Mouse (Mus musculus) limb, embryonic 10.5 days (tissue): ENCODE results near the gene Pigc. TPM values are rescaled to one million over a fixed set of nuclear protein-coding genes. Genes with fewer than 3 reads are reported as not detected.

Source experiments
- DNase-seq: peaks from one replicate; pipeline ENCODE4 v3.0.0-alpha.2; 2017; ENCODE audit warnings: low spot score
- H3K27ac ChIP-seq: fragments of 300-500 bp; sonication (generic); 2 replicates; pipeline ENCODE4 v1.5.1; 2016; ENCODE audit warnings: mild to moderate bottlenecking
- H3K27me3 ChIP-seq: fragments of 300-500 bp; sonication (generic); 2 replicates; pipeline ENCODE4 v1.6.1; 2016; ENCODE audit warnings: low read depth, mild to moderate bottlenecking; ENCODE audit not compliant: poor library complexity, severe bottlenecking
- H3K36me3 ChIP-seq: fragments of 300-500 bp; sonication (generic); 2 replicates; pipeline ENCODE4 v1.6.1; 2016; ENCODE audit warnings: mild to moderate bottlenecking, moderate library complexity
- H3K4me1 ChIP-seq: fragments of 300-500 bp; sonication (generic); 2 replicates; pipeline ENCODE4 v1.6.1; 2016
- H3K4me3 ChIP-seq: fragments of 300-500 bp; sonication (generic); 2 replicates; pipeline ENCODE4 v1.5.1; 2016; ENCODE audit warnings: mild to moderate bottlenecking, moderate library complexity
- H3K9me3 ChIP-seq: fragments of 300-500 bp; sonication (generic); replicated peaks from 2 replicates; pipeline ENCODE4 v1.6.1; 2016; ENCODE audit warnings: mild to moderate bottlenecking
- WGBS: fragments of 180-500 bp; shearing (Covaris S2); methylation state at CpG from one replicate; pipeline ENCODE4 v1.1.7; 2016; 5-methylcytosine and 5-hydroxymethylcytosine counted together
- polyA plus RNA-seq: library from polyadenylated mRNA; unstranded; fragments of >200 nt; fragmentation: Nextera tagmentation; extraction: Ambion mirVana; gene quantifications from 2 replicates; pipeline ENCODE4 v1.2.1, GENCODE M21; 2016

The Pigc gene
- polyA plus RNA-seq = 31.4 and 39.9 TPM in 2 replicates

DNA sequence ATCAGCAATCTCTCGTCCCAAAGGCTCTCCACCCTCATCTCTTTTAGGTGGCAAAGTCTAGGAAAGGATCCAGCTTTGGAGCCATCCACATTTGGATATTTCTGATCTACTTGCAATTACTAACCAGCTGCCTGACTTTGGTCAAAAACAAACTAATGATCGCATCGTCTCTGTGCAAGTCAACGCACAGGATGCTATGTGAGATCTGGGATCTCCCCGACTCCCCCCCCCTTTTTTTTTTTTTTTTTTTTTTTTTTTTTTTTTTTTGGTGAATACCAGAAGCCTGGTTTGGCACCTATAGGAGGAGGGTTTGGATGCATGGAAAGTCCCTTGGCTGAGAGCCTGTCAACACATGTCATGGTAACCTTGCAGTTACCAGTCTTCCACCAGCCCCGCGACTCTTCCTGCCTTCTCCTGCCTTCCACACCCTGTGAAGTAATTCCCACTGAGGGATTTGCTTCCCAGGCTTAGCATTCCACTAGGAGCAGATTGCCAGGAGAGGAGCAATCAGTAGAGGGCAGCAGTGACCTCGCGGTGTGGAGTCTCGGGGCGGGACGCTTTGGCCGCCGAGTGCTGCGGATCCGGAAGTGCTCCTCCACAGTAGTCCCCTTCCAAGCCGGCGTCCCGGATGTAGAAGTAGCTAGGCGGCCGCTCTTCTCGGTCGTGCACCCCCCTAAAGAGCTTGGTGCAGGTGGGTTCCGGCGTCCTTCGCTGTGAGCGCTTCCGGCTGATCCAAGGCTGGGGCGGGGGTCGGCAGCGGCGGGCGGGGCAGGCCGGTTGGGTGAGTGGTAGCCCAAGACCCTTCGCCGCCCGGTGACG is at the start of gene Pigc:
Gene Pigc (plus strand): TSS at position 598 of the 819 bp plus-strand sequence.
- Histone ChIP-seq H3K27me3 (no peaks in the 10 kb centered on the region), H3K27ac (peak within 1 kb of the TSS; percentile 92), H3K4me1 (peaks cover 20% of the 10 kb centered on the region), H3K4me3 (peak within 1 kb of the TSS; percentile 70), H3K36me3 (peaks cover 20% of the 10 kb centered on the region), H3K9me3 (no peaks in the 10 kb centered on the region)
- peak; percentile 96 for DNase-seq
- WGBS = 4% methylated on average over 38 of the region's 38 CpGs

DNA sequence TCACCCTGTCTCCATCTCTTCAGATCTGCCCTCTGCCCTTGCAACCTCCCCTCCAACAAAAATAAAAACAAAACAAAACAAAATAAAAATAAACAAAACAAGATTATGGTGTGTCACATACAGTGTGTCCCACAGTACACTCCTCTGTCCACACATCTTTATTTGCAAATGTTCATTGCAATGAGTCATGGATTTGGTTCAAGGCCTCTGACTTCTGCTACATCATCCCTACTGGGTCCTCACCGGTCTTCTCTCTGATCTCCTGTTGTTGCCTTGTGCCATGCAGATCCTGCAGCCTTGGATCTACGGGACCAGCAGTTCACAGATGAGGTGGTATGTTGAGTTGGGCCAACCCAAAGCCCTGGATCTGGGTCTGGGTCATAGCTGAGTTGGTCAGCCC is 49.4 kb upstream of the Pigc start:
- peaks cover 14% of the 10 kb centered on the region for H3K4me1 ChIP-seq
- no peak for DNase-seq
- no peaks in the 10 kb centered on the region for H3K36me3 ChIP-seq
- H3K9me3 ChIP-seq = no peaks in the 10 kb centered on the region
- no peaks in the 10 kb centered on the region for H3K27me3 ChIP-seq
- H3K4me3 ChIP-seq = no peak overlapping the region
- 96% methylated on average over 2 of the region's 2 CpGs for WGBS
- peak overlapping the region; percentile 36; the same call in 1 of the 2 replicates for H3K27ac ChIP-seq

DNA sequence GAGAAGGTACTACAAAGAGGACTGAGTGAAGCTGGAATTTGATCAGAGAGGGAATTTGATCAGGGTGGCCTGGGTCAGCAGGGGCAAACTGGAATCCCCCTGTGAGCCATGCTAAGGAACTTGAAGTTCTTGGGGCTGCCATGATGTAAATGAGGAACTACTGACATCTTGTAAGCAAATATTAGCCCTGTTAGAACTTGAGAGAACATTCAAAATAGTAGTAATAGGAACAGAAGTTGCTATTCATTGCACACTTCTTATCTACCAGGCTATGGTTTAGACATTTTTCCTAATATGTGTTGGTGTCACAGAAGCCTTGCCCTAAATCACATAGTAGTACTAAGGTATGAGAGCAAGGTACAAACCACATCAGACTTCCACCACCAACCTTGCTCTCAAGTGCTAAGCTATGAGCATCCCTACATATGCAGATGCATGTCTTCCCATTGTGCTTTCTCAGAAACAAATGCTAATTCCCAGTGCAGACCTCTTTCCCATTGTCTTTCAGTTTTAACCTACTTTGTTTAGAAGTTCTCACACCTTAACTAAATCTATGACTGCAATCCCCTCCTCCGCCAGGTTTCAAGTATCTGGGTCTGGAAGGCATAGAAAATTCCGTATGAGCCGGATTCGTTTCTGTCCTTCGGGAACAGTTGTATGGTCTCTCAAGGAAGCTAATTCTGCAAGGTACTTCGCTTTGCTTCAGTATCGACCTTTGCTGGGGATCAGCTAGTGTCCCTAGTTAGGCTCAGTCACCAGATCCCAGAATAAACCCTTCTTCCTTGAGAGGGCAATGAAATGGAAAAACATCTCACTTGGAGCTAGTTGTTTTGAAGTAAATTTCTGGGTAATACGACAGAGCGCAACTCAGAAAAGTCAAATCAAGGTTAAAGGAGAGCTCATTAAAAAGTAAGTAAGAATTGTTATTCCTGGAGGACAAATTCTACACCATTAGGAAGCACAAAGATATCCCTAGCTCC is 48.2 kb upstream of the Pigc start:
- 85% methylated on average over 9 of the region's 9 CpGs for WGBS
- peaks cover 14% of the 10 kb centered on the region for H3K4me1 ChIP-seq
- DNase-seq = no peak
- H3K27me3 ChIP-seq = no peaks in the 10 kb centered on the region
- no peak overlapping the region for H3K27ac ChIP-seq
- H3K4me3 ChIP-seq = no peak overlapping the region
- H3K9me3 ChIP-seq = no peaks in the 10 kb centered on the region
- no peaks in the 10 kb centered on the region for H3K36me3 ChIP-seq

DNA sequence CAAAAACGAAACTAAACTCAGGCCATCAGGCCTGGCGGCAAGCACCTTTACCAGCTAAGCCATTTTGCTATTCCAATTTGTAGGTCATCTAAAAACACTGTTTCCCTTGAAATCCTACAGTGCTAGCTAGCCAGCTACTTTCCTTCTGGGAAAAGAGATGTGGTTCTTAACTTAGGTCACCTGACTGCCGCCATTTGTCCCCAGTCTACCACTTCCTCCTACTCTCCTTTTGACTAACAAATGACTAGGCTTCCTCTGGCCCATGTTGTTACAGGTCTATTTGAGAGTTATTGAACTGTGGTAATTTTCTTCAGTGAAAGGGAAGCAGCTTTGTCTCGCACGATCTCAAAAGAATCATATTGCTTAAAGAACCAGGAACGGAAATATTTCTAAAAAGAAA is 47.1 kb upstream of the Pigc start:
- Histone ChIP-seq H3K9me3 (no peaks in the 10 kb centered on the region), H3K27ac (no peak overlapping the region), H3K36me3 (no peaks in the 10 kb centered on the region), H3K4me3 (no peak overlapping the region), H3K27me3 (no peaks in the 10 kb centered on the region), H3K4me1 (peaks cover 14% of the 10 kb centered on the region)
- 90% methylated on average over 6 of the region's 6 CpGs for WGBS
- no peak for DNase-seq

DNA sequence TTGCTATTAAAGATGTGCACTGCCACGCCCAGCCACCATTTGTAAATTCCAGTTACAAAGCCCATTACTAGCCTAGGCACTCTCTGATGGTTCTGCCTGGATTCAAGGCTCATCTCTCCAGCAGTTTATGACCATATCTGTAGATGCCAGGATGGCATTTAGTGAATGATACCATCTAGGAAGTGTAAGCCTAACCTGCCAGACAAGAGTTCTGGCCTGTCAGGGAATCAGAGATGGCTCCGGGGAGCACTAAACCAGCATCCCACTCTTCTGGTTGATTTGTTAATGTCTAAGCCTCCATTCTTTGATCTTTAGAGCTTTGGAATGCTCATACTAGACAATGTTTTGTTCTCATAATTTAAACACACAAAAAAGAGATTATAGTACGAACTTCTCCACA is 44.7 kb upstream of the Pigc start:
- no peaks in the 10 kb centered on the region; the same call in 1 of the 2 replicates for H3K4me1 ChIP-seq
- H3K36me3 ChIP-seq = no peaks in the 10 kb centered on the region
- no peaks in the 10 kb centered on the region for H3K27me3 ChIP-seq
- WGBS = 77% methylated on average over 3 of the region's 3 CpGs
- DNase-seq = no peak
- H3K4me3 ChIP-seq = no peak overlapping the region
- no peaks in the 10 kb centered on the region for H3K9me3 ChIP-seq
- H3K27ac ChIP-seq = no peak overlapping the region

DNA sequence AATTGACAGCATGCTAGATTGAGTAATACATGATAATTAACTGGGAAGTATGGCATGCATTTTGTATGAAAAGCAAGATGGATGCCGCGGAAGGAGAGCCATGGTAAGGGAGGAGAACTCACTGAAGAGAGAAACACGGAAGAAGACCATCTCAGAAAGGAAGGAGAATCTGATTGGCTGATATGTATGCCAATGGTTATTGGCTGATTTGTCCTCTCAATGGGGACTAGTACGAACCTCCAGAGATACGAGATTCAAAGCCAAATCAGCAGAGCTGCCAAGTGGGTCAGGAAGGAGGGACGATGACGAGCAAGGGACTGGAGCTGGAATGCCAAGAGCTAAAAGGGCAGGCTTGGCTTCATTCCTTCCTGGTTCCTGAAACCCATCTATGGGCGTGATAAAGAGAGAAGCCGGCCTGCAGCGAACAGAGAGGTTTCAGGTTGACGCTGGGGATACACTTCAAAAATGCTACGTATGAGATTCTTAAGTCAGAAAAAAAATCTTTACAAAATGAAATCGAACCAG is 43.6 kb upstream of the Pigc start:
- H3K4me1 ChIP-seq = no peaks in the 10 kb centered on the region; the same call in 1 of the 2 replicates
- no peaks in the 10 kb centered on the region for H3K27me3 ChIP-seq
- no peak for DNase-seq
- WGBS = 90% methylated on average over 13 of the region's 13 CpGs
- no peaks in the 10 kb centered on the region for H3K36me3 ChIP-seq
- H3K27ac ChIP-seq = no peak overlapping the region
- H3K9me3 ChIP-seq = no peaks in the 10 kb centered on the region
- H3K4me3 ChIP-seq = no peak overlapping the region

DNA sequence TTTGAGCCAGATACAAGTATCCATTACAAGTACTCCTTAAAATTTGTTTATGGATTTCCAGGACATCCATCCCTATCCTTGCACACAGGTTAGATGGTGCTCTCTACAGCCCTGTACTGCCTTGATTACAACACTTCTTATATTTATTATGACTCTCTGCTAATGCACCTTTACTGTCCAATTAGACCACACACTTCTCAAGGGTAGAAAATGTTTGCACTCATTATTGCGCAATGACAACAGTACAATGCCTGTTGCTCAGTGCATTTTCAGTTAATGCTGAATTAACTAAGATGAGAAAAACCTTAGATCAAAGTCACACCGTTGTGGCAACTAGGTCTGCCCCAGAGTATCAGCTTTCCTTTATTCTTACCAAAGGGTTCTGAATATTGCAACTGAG is 41.0 kb upstream of the Pigc start:
- no peaks in the 10 kb centered on the region for H3K36me3 ChIP-seq
- 87% methylated on average over 2 of the region's 2 CpGs for WGBS
- H3K4me3 ChIP-seq = no peak overlapping the region
- no peak for DNase-seq
- H3K27me3 ChIP-seq = no peaks in the 10 kb centered on the region
- H3K9me3 ChIP-seq = no peaks in the 10 kb centered on the region
- no peak overlapping the region for H3K27ac ChIP-seq
- H3K4me1 ChIP-seq = no peaks in the 10 kb centered on the region; the same call in 1 of the 2 replicates

DNA sequence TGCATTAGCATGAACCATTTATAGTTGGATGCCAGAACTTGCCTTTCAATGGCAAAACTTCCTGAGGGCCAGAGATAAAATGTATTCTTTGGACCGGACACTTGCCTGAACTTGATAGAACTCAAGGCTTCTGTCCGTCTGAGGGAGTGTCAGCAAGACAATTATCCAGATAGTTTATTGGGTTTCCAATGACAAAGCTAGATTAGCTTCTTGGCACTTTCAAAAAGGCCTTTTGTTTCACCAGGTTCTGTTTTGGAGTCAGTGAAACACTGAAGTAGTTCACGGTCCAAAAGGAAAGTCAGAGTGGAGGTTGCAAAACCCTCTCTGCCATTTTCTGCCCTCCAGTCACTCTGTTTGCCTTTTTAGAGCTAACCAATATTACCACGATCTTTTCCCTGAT is 37.7 kb upstream of the Pigc start:
- Histone ChIP-seq H3K4me3 (no peak overlapping the region), H3K36me3 (no peaks in the 10 kb centered on the region), H3K27ac (no peak overlapping the region), H3K27me3 (no peaks in the 10 kb centered on the region), H3K9me3 (no peaks in the 10 kb centered on the region), H3K4me1 (no peaks in the 10 kb centered on the region; the same call in 1 of the 2 replicates)
- WGBS = 81% methylated on average over 4 of the region's 4 CpGs
- DNase-seq = no peak

DNA sequence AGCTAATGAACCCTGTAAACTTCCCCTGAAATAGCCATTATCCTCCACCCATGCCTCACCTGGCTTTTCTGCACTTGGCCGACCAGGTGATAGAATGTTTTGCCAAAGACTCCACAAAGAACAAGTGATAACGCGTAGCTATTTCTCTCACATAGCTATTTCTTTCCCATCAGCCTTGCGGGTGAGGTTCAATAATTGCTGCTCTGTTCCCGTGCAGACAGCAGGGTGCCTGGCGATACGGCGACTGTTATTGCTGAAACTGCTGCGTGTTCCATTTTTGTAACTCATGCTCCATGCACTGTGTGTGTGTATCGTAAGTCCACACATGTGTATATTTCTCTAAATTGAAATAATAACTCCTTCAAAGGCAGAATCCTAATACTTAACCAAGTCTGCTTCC is 37.2 kb upstream of the Pigc start:
- Histone ChIP-seq H3K4me3 (no peak overlapping the region), H3K4me1 (no peaks in the 10 kb centered on the region; the same call in 1 of the 2 replicates), H3K9me3 (no peaks in the 10 kb centered on the region), H3K36me3 (no peaks in the 10 kb centered on the region), H3K27me3 (no peaks in the 10 kb centered on the region), H3K27ac (no peak overlapping the region)
- 92% methylated on average over 10 of the region's 10 CpGs for WGBS
- DNase-seq = no peak

DNA sequence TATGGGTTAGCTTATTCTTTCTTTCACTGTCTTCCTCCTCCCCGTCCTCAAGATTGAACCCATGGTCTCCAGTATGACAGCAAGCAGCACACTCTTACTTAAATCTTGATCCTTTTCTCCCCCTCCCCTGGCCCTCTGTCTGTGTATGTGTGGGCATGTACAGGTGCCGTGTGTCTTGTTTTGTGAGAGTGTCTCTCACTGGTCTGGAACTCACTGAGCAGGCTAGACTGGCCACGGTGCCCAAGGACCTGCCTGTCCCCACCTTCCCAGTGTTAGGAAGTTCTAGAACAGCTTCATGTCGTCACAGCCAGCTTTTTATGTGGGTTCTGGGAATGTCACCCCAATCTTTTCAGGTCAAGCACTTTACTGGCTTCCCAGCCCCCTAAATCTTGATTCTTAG is 36.7 kb upstream of the Pigc start:
- H3K36me3 ChIP-seq = no peaks in the 10 kb centered on the region
- 86% methylated on average over 4 of the region's 4 CpGs for WGBS

DNA sequence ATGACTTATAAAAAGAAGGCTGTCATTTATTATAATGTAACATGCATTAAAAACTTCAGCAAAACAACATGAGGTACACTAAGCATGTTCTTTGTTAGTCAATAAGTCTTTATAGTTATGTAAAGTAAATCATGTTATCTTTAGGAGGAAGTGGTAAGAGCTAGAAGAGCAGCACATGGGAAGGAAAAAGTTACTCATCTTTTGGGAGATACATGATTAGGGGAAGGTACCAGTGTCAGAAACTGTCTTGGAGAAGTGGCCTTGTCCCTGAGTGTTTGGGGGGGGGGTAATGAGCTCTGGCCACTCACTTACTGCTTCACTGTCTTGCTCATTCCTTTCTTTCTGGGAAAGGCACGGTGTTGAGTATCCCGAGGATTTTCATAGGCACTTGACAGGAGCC is 26.9 kb upstream of the Pigc start:
- WGBS = 79% methylated on average over 2 of the region's 2 CpGs
- Histone ChIP-seq H3K4me3 (no peak overlapping the region), H3K27me3 (no peaks in the 10 kb centered on the region), H3K27ac (no peak overlapping the region), H3K36me3 (no peaks in the 10 kb centered on the region), H3K4me1 (no peaks in the 10 kb centered on the region), H3K9me3 (no peaks in the 10 kb centered on the region)
- no peak for DNase-seq

More for the DNA sequence above, 36.7 kb upstream of the Pigc start:
- H3K27ac ChIP-seq = no peak overlapping the region
- H3K27me3 ChIP-seq = no peaks in the 10 kb centered on the region
- no peak overlapping the region for H3K4me3 ChIP-seq
- H3K9me3 ChIP-seq = no peaks in the 10 kb centered on the region
- no peaks in the 10 kb centered on the region; the same call in 1 of the 2 replicates for H3K4me1 ChIP-seq
- DNase-seq = no peak

DNA sequence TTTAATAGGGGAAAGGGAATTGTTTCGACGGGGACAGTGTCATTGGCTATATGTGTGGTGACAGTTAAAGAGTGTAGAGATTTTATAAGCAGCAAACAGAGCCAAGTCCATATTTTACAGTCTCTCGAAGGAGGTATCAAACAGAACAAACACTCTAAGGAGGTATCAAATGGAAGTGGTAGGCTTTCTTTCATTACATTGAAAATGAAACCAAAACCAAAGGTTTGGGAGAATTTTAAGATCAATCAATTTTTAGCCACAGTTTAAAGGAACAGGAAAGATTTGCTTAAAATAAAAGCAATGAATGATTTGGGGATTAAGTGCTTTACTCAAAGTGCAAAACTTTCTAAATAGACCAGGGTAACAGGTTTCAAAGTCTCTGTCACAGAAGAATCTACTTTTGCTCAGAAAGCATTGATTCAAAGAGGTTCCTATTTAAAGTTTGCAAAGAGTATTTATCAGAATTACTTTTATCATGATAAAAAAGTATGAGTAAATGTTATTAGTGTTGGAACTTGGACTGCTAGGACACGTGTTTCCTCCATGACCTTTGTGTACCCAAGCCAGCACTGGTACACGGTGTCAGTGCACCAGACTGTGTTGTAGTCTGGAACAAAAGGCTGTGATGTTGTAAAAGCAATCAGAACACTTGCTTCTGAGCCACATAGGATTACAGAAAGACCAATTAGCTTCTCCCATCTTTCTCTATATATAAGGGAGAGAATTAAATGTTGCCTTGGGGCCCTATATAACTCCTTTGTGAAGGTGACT is 17.8 kb upstream of the Pigc start:
- DNase-seq = no peak
- Histone ChIP-seq H3K27me3 (no peaks in the 10 kb centered on the region), H3K9me3 (no peaks in the 10 kb centered on the region), H3K36me3 (no peaks in the 10 kb centered on the region), H3K27ac (no peak overlapping the region), H3K4me1 (no peaks in the 10 kb centered on the region), H3K4me3 (no peak overlapping the region)
- 87% methylated on average over 5 of the region's 5 CpGs for WGBS
